Mouse (Mus musculus) spleen, adult 2 months (tissue): ENCODE data around the gene Gm11437. TPM values are rescaled to one million over a fixed set of nuclear protein-coding genes. Genes with fewer than 3 reads are reported as not detected.

Experiments used
- DNase-seq, 2 experiments: peaks; one replicate each; pipeline versions ENCODE4 v3.0.0 to v3.0.0-alpha.2; 2012 to 2021; ENCODE audit warnings: low spot score in 2 of 2, low read depth in 1 of 2
- H3K27ac ChIP-seq: fragments of 200-500 bp; 2 replicates; pipeline ENCODE4 v1.5.1; 2012; ENCODE audit warnings: low read length, inconsistent platforms; ENCODE audit not compliant: insufficient read depth
- H3K27me3 ChIP-seq: fragments of 200-500 bp; 2 replicates; pipeline ENCODE4 v1.6.1; 2012; ENCODE audit warnings: mild to moderate bottlenecking, moderate library complexity, low read length, inconsistent platforms; ENCODE audit not compliant: control insufficient read depth, insufficient read depth
- H3K36me3 ChIP-seq: fragments of 200-500 bp; 2 replicates; pipeline ENCODE4 v1.6.1; 2012; ENCODE audit warnings: mild to moderate bottlenecking, low read length, inconsistent platforms; ENCODE audit not compliant: control insufficient read depth, insufficient read depth
- H3K4me1 ChIP-seq: fragments of 200-500 bp; 2 replicates; pipeline ENCODE4 v1.6.1; 2011; ENCODE audit warnings: inconsistent platforms; ENCODE audit not compliant: control insufficient read depth, insufficient read depth, insufficient read length
- H3K4me3 ChIP-seq: fragments of 200-500 bp; 2 replicates; pipeline ENCODE4 v1.5.1; 2011; ENCODE audit warnings: mild to moderate bottlenecking, inconsistent platforms; ENCODE audit not compliant: insufficient read depth, insufficient read length; ENCODE audit errors: extremely low read depth
- CTCF ChIP-seq: fragments of 200-500 bp; IDR thresholded peaks from 2 replicates; pipeline ENCODE4 v1.5.1; 2011; ENCODE audit warnings: mild to moderate bottlenecking, inconsistent platforms; ENCODE audit not compliant: insufficient read depth, insufficient read length, insufficient replicate concordance; ENCODE audit errors: extremely low read depth
- POLR2A ChIP-seq: fragments of 200-500 bp; IDR thresholded peaks from 2 replicates; pipeline ENCODE4 v1.6.1; 2011; ENCODE audit warnings: low read depth, low read length, inconsistent platforms
- polyA plus RNA-seq: library from polyadenylated mRNA; depleted of rRNA; stranded (reverse); fragments of >200 nt; gene quantifications from 2 replicates; pipeline ENCODE4 v1.2.3, GENCODE M21; 2012; rRNA removed

Gene Gm11437
- polyA plus RNA-seq, 1 experiment: not detected

DNA sequence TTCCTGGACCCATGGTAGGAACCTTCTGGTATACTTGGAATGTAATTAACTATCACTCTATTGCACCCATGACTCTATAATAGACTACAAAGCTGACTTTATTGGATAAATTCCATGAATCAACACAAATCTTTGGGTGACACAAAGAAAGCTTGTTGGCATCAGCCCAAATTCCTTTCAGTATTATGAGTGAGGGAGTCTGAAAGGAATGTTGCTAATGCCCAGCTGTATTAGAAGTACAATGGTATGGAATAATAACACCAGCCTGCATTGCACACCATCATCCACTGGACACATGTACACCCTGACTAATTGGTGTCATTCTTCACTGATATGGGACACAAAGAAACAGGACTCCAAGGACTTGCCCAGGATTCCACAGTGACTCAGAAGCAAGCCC is 66.1 kb downstream of the Gm11437 start:
- H3K27me3 ChIP-seq: no peaks in the 10 kb centered on the region
- TF ChIP-seq POLR2A: no peak
- TF ChIP-seq CTCF: no peak
- no peaks in the 10 kb centered on the region for H3K4me1 ChIP-seq
- DNase-seq: no peak
- H3K4me3 ChIP-seq: no peak overlapping the region
- no peak overlapping the region for H3K27ac ChIP-seq
- H3K36me3 ChIP-seq: peaks cover 5% of the 10 kb centered on the region

Other genes starting within 250 kb of the Gm11437 start
- 3.1 TPM in 2 replicates for gene Ddx52, start 225.4 kb downstream of the Gm11437 start, polyA plus RNA-seq
- gene Synrg, start 203.0 kb downstream of the Gm11437 start, polyA plus RNA-seq: 19.4 and 20.3 TPM in 2 replicates
- gene Dusp14, start 98.2 kb downstream of the Gm11437 start, polyA plus RNA-seq: 1.8 and 1.9 TPM in 2 replicates
- 2.5 and 2.8 TPM in 2 replicates for gene Tada2a, start 37.9 kb downstream of the Gm11437 start, polyA plus RNA-seq
- gene Acaca, start 37.8 kb downstream of the Gm11437 start, polyA plus RNA-seq: 3.9 and 4.0 TPM in 2 replicates